Mouse (Mus musculus): ENCODE data around the gene Mpv17l2.

The Mpv17l2 gene

DNA sequence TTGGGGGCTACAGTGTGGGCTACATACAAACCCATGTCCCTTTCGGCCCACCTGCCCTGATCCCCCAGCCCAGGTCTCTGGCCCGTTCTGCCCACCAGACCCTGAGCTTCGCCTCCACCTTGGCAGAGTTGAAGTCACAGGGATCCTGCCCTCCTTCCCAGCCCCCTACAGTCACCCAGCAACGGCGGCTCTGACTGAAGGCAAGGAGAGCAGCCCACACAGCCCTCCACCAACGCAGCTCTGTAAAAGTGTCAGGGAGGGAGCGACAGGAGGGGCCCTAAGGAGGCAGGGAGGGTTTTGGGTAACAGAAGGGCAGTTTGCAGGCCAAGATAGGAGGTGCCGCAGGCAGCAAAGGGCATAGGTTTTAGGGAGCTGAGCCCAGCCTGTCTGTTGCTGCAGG is 30.1 kb upstream of the Mpv17l2 start:
- no peak for DNase-seq (ENCODE audit: low spot score)

DNA sequence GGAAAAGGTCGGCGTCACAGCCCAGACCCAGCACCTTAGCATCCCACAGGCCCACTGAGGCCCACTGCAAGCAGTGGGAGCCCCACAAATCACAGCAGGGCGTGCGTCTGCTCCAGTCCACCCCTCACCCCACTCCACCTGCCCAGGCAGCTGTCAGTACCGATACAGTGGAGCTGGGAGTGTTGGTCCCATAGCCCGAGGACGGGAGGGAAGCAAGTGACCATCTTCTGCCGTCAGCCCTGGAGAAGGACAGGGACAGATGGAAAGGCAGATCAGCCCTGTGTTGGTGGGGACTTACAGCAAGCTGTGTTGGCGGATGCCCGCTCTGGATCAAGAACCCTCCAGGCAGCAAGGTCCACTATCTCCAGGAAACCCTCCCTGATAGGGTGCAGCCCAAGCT is 28.3 kb upstream of the Mpv17l2 start:
- no peak for DNase-seq (ENCODE audit: low spot score)

DNA sequence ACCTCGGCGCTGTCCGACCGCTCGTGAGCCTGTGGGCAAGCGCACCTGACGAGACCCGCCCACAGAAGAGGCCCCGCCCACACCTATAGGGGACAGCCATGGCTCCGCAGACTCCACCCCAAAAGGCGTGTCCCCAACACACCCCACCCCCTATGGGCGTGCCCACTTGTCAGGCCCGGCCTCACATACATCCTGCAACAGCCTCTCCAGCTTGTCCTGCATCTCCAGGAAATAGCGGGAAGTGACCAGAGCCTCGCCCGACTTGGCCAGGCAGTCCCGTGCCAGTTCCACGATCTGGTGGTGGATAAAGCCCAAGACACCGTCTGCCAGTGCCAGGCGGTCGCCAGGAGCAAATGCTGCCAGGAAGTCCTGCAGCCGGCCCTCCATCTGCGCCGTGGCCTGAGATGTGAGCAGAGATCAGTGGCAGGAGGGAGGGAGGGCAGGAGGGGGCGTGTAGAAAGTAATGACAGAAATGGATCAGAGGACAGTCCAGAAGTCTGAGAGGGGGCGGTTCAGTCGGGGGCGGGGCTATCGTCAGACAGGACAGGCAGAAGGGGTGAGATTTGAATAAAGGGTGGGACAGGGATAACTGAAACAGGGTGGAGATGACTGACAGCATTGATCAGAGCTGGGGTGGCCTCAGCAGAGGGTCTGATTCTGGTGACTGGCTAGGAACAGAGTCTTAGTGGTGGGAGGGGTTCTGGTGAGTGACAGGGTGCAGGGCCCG is 27.4 kb upstream of the Mpv17l2 start:
- DNase-seq (ENCODE audit: low spot score), result peak; percentile 86

DNA sequence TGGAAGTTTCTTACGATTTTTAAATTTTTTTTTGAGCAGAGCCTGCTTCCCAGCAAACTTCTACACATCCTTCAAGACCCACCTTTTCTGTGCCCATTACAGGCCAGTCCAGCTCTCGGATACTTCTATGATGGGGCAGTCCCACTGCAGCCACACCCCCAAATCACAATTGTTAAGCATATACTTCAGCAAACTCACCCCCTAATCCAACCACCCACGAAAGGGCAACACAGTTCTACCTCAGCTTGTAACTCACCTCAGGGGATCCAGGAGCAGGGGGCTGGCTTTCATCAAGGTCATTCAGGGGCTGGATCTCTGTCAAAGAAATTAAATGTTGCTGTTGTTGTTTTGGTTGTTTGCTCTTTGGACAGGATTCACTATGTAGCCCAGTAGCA is 26.3 kb upstream of the Mpv17l2 start:
- DNase-seq (ENCODE audit: low spot score), result no peak

DNA sequence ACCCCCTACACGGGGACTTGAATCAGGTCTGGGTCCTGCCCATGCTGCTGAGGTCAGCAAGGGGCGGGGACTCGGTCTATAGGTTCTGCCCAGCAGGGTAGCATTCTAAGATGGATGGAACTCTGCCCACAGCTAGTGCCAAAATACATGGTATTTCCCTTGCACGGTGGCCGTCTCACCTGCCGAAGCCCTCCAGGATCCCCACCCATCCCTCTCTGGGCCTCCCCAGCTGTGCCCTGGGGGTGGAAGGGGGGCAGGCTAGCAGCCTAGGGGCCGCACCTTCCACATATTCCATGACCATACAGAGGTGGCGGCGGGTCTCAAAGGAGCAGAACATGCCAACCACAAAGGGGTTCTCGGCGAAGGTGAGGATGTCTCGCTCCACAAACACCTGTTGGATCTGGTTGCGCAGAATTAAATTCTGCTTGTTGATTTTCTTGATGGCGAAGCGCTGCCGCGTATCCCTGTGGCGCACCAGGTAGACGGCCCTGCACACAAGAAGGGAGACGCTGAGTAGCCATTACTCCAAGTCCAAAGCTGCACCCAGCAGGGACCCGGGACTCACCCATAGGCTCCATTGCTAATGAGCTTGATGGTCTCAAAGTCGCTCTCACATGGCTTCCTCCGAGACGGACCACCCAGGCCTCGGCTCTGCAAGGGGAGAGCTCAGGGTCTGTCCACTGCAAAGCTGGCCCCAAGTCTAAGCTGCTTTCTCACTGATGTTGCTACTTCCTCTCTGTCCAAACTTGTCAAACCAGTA is 25.7 kb upstream of the Mpv17l2 start:
- DNase-seq (ENCODE audit: low spot score), result no peak

DNA sequence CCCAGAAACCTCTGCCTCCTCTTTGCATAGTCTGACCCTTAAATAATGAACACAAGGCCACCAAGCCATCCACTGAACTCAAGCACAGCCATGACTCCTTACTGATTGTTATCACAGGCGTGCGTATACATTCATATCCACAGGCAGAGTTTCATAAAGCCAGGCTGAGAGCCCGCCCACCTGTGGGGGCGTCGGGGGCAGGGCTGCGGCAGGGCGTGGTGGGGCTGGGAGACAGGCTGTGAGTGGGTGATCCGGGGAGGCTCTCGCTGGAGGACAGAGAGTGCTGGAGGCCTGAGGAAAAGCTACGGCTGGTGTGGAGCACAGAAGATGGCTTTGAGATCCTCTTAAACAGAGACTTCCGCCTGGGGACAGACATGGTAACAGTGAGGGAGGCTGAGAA is 19.3 kb upstream of the Mpv17l2 start:
- no peak for DNase-seq (ENCODE audit: low spot score)

DNA sequence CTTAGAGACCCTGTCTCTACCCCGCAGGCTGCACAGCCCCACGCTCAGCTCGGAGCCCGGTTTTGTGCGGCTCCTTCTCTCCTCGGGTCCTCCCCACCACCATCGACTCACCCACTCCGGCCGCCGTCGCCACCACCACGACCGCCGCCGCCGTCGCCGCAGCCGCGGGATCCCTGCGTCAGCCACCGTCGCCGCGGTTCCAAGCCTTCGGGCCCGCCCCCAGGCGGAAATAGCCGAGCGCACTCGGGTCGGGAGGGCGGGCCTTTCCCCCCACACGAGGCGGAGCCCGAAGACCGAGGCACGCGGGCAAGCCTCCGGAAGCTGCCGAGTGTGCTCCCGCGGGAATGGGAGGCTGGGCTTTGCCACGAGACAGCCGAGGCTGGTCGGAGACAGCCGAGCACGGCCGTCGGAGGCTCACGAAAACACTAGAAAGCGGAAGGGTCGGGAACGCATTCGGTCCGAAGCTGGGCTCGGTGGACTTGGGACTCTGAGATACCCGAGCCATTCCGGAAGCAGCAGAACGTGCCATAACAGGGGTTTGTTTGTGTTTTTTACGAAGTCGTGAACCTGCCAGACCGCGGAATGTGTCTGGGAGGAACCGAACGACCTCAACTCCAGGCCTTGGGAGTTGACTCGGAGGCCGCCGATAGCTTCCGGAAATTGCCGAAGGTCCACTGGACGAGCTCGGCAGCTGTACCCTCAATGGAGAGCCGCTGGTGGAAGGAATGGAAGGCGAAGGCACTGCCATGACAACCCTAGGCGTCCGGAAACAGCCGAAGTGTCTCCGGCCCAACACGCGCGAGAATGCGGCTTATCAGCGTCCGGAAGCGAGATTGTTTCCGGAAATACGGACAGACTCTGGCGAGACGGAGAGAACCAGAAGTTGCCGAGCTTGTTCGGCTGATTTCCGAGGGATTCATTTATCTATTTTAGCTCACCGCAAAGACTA is 16.0 kb upstream of the Mpv17l2 start, which contains the start of gene Pik3r2:
Pik3r2 (minus strand) TSS at position 218 of the 949 bp plus-strand sequence.
- DNase-seq (ENCODE audit: low spot score), result peak; percentile 95

DNA sequence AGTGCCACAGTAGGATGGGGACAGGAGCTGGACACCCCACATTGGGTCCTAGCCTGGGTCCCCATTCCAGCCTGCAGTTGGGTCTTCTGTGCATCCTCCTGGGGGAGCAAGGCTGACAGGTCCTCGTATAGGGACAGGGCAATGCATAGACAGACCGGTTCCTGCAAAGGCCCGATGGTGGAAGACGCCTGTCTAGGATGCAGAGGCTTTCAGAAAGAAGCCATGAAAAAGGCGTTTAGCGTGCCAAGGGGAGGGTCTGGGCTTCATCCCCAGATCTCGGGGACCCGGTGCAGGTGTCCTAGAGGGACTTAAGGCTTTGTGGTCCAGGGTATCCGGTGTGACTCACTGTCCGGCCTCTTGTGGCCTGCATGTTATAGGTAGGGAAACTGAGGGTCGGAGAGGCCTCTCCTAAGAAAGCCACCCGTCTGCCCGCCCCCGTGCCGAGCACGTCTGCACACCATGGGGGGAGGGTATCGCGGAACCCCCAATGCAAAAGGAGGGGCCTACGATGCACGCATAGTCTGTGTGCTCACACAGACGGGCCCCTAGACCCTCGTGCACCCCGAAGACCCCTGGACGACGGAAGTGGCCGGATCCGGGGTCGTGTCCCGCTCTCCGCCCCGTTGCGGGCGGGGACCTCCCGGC is 15.2 kb upstream of the Mpv17l2 start:
- DNase-seq (ENCODE audit: low spot score), result no peak

DNA sequence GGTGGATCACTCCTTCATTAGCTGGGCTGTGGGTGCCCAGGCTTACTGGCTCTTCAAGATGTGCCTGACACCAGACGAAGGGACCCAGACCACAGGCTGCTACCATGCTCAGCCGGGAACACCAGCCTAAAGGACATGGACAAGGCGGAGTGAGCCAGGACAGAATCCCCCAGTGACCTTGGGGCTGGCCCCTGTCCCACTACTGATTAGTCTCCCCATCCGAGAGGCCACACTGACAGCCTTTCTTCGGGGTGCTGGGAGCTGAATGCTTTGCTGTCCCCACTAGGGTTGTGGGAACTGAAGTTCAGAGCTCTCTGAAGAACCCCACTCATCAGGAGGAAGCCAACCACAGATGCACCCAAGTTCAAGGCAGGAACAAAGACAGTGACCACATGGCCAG is 14.5 kb upstream of the Mpv17l2 start:
- no peak for DNase-seq (ENCODE audit: low spot score)

DNA sequence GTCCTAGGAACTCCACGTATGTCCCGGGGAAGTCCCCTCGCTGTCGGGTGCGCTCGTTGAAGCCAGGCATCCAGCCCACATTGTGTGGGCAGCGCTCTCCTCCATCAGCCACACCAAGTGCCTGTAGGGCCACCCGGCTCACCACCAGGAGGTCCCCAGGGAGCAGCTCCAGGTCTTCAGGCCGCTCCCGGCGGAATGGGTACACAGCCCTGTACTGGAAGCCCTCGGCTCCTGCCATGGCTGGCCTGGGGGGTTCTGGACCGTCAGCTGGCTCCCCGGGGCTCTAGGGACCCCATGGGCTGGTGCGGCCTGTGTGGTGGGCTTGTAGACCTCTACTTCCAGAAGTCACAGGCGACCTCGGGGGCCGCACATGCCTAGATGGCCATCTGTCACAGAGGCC is 14.0 kb upstream of the Mpv17l2 start:
- DNase-seq (ENCODE audit: low spot score), result peak; percentile 14

DNA sequence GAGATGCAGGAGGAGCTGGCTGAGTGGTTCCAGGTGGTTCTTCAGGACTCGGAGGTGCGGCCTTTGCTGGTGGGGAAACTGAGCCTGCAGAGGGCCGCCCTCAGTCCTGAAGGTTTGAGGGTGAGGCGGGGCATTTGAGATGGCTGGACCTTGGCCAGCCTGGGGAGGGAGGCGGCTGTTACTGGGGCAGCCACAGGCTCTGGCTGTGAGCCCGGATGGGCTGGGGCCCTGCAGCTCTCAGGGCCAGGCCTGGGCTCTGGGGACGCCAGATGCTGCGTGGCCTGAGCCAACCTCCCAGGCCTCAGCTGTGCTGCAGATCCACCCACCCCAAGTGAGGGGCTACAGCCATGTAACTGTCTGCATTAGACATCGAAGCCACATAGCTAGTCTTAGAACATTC is 13.1 kb upstream of the Mpv17l2 start:
- peak; percentile 77 for DNase-seq (ENCODE audit: low spot score)

DNA sequence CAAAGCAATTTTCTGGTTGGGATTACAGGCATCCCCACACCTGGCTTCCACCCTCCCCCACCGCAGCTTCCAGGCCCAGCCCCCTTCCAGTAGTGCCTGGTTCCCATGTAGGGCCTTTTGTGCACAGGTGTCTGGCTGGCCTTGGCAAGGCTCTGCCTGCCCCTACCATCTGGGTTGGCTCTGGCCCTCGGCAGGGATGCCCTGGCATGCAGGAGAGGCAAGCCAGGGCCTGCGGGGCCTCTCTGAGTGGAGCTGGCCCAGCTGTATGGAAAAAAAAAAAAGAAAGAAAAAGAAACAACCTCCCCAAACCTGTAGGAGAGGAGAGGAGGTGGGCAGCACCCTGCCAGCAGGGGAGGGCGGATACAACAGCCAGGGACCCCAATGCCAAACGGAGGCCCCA is 12.7 kb upstream of the Mpv17l2 start:
- DNase-seq (ENCODE audit: low spot score), result no peak

DNA sequence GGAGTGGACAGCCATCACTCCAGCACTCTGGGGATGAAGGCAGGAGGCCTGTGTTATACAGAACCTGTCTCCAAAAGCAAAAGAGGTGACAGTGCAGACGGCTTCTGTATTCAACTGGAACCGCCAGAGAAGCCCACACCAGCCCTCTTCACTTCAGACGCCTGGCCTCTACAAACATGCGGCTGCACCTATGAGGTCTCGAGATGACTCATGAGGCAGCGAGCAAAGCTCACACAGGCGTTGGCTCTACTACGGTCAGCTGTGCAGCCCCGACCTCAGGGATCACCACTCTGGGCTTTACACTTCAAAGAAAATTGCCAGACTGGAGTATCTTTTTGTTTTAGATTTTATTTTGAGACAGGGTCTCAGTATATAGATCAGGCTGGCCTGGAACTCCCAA is 12.1 kb upstream of the Mpv17l2 start:
- DNase-seq (ENCODE audit: low spot score), result no peak

DNA sequence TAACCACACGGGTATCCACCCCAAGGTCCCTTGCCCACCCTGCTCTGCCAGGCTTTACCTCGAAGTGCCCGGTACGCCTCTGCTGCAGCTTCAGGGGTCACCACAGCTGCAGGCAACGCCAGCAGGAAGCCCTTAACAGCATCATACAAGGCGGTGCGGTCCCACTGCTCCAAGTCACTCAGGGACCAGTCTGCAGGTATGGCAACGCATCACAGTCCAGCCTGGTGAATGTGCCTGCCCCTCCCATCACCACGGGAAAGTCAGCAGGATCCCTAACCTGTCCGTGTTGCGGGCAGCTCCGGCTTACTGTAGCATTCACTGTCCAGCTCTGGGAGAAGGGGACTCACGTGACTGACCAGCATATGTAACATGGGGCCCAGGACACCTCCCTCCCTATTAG is 11.3 kb upstream of the Mpv17l2 start:
- no peak for DNase-seq (ENCODE audit: low spot score)

DNA sequence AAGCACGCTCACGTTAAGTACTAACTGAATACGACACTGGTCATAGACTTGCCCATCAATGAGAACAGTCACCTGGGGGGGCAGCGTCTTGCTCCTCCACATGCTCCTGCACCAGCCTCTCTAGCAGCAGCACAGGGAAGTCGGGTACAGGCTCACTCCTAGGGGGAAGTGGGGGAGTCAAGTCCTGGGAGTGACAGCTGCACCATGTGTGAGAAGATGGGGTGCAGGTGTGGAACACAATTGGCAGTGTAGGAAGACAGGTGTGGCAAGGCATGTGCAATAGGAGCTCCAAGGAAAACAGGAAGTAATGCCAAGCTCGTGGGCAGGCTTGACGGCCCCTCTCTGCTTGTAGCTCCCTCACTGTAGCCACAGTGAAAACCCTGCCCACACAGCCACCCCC is 10.5 kb upstream of the Mpv17l2 start:
- DNase-seq (ENCODE audit: low spot score), result no peak

DNA sequence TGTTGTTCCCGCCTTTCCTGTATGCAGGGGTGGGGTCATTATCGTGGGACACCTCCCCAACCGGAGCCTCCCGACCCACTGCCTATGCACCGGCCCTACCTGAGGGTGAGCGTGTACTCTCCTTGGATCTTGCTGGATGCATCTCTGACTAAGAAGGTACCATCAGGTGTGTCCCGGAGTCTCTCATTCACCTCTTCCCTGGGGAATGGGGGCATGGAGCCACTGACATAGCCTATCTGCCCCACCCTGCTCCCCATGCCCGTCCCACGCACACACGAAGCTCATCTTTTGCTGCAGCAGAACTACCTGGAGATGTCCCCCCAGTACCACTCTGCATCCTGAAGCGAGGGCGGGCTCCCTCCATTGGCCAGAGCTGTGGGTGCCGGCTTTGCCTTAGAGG is 10.0 kb upstream of the Mpv17l2 start:
- no peak for DNase-seq (ENCODE audit: low spot score)

DNA sequence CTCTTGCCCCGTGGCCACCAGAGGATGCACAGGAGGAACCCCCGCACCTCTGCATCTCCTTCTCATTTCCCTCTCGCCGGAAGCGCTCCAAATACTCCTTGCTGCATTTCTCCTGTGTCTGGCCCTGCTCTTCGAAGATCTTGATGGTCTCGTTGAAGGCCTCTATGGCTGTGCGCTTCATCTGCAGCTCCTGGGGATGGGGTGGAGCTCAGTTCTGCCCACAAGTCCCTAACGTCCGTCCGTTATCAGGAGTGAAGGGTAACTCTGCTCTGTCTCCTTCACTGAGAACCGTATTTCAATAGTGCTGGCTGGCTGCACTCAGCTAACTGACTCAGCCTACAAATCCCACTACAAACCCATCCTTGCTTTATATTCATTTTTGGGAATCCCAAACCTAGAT is 9.1 kb upstream of the Mpv17l2 start:
- no peak for DNase-seq (ENCODE audit: low spot score)

DNA sequence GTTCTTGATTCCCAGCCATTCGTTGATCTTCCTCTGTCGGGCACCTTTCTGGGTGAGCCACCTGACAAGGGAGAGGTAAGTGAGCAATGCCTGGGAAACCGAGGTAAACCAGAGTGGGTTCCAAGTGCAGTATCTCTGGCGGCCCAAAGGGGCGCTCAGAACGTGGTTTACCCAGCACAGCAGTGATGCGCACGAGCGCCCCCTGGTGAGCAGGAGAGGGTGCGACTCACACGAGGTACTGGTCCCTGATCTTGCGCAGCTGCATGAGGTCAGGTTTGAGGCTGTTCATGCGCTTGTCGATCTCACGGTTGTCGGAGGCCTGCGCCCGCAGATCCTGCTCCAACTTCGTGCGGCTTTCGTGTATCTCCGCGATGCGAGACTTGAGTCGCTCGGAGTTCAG is 8.6 kb upstream of the Mpv17l2 start:
- peak; percentile 87 for DNase-seq (ENCODE audit: low spot score)

DNA sequence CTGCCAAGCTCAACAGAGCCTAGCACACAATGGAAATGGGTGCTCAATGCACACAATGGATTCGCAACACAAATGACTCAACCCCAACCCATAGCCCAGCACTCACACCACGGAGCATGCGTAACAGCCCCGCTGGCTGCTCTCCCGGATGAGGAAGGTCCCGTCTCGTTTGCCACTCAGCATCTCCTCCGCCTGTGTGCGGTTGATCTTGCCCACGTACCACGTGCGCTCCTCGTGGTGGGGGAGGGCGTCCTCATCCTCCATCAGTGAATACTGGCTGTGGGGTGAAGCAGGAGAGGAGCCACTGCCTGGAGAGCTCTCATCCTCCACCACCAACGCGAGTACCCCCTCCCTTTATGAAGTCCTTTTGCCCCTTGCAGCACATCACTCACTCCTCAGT is 8.2 kb upstream of the Mpv17l2 start:
- DNase-seq (ENCODE audit: low spot score), result no peak

DNA sequence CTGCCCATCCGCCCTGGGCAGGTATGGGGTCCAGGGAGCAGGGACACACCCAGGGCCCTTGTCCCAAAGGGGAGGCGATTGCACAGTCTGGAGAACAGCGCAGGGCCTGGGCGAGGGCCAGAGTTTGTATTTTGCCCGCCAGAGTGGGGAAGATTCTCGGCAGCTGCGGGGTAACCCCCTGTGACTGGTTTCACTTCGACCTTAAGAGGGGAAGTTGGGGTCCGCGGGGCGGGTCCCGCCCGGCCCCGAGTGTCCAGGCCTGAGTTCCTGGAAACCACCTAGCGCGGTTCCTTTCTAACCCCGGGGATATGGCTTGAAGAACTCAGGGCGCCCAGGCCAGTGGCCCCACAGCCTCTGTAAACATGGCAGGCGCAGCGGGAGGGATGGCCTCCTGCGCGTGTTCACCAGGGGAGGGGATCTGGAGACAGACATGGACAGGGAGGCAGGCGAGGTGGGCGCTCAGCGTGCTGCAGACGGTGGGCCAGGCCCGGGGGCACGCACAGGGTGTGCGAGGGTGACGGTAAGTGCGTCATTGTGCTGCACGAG is 7.6 kb upstream of the Mpv17l2 start:
- DNase-seq (ENCODE audit: low spot score), result no peak

DNA sequence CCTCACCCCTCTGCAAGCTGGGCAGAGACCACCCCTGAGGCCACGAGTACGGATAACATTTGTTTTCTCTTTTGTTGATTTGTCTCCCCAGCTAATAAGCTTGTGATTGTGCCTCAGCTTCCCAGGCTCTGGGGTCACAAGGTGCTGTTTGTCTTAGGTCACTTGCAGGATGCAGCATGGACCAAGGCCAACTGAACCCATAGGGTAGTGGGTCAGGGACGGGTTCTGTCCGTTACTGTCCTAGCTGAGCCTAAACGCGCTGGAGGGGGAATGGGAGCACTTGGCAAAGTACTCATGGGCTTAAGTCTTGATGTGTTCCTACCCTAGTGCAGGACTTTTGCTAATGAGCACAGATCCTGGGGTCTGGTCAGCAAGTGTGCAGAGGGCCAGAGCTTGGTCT is 6.8 kb upstream of the Mpv17l2 start:
- DNase-seq (ENCODE audit: low spot score), result no peak
